Mouse (Mus musculus): Measurements from ENCODE around the gene Ablim2.

Ablim2 gene

GRCm38 (mm10) chr5:35739005-35739404 lies 18.7 kb upstream of the Ablim2 start:
- DNase-seq (ENCODE audit: extremely low read depth, low read depth, low spot score) = no peak

GRCm38 (mm10) chr5:35739536-35740278 lies 18.0 kb upstream of the Ablim2 start, which contains the start of gene Sh3tc1:
Gene Sh3tc1, minus strand, starts transcription at chr5:35739987.
- DNase-seq (ENCODE audit: extremely low read depth, low read depth, low spot score) = no peak

GRCm38 (mm10) chr5:35740716-35741115 lies 17.0 kb upstream of the Ablim2 start:
- DNase-seq (ENCODE audit: extremely low read depth, low read depth, low spot score) = no peak

- DNase-seq (ENCODE audit: extremely low read depth, low read depth, low spot score) = no peak
These were observed 16.4 kb upstream of the Ablim2 start for GRCm38 (mm10) chr5:35741225-35741820.

- no peak for DNase-seq (ENCODE audit: extremely low read depth, low read depth, low spot score)
These were observed 14.3 kb upstream of the Ablim2 start for GRCm38 (mm10) chr5:35743238-35743951.

GRCm38 (mm10) chr5:35743990-35744722 lies 13.5 kb upstream of the Ablim2 start:
- DNase-seq (ENCODE audit: extremely low read depth, low read depth, low spot score) = no peak

- no peak for DNase-seq (ENCODE audit: extremely low read depth, low read depth, low spot score)
These were observed 12.3 kb upstream of the Ablim2 start for GRCm38 (mm10) chr5:35745406-35745805.

- DNase-seq (ENCODE audit: extremely low read depth, low read depth, low spot score) = no peak
These were observed 10.8 kb upstream of the Ablim2 start for GRCm38 (mm10) chr5:35746910-35747309.

- DNase-seq (ENCODE audit: extremely low read depth, low read depth, low spot score) = no peak
These were observed 8.3 kb upstream of the Ablim2 start for GRCm38 (mm10) chr5:35749416-35749815.

- no peak for DNase-seq (ENCODE audit: extremely low read depth, low read depth, low spot score)
These were observed 7.7 kb upstream of the Ablim2 start for GRCm38 (mm10) chr5:35750026-35750425.

- no peak for DNase-seq (ENCODE audit: extremely low read depth, low read depth, low spot score)
These were observed 6.7 kb upstream of the Ablim2 start for GRCm38 (mm10) chr5:35751016-35751415.

- DNase-seq (ENCODE audit: extremely low read depth, low read depth, low spot score) = peak; percentile 13
These were observed 2.4 kb upstream of the Ablim2 start for GRCm38 (mm10) chr5:35755131-35755733.

- no peak for DNase-seq (ENCODE audit: extremely low read depth, low read depth, low spot score)
These were observed 1.7 kb upstream of the Ablim2 start for GRCm38 (mm10) chr5:35756020-35756419.

- no peak for DNase-seq (ENCODE audit: extremely low read depth, low read depth, low spot score)
These were observed 562 bp upstream of the Ablim2 start for GRCm38 (mm10) chr5:35756997-35757638.

- DNase-seq (ENCODE audit: extremely low read depth, low read depth, low spot score) = no peak
These were observed 687 bp downstream of the Ablim2 start for GRCm38 (mm10) chr5:35758081-35759053.

GRCm38 (mm10) chr5:35761323-35761722 lies 3.6 kb downstream of the Ablim2 start:
- DNase-seq (ENCODE audit: extremely low read depth, low read depth, low spot score) = no peak

- DNase-seq (ENCODE audit: extremely low read depth, low read depth, low spot score) = no peak
These were observed 4.7 kb downstream of the Ablim2 start for GRCm38 (mm10) chr5:35762388-35762787.

GRCm38 (mm10) chr5:35762850-35763249 lies 5.2 kb downstream of the Ablim2 start:
- DNase-seq (ENCODE audit: extremely low read depth, low read depth, low spot score) = no peak

GRCm38 (mm10) chr5:35765909-35766308 lies 8.2 kb downstream of the Ablim2 start:
- DNase-seq (ENCODE audit: extremely low read depth, low read depth, low spot score) = no peak
